ENCODE assay signal across 34 mouse cellular contexts in the genomic region with DNA sequence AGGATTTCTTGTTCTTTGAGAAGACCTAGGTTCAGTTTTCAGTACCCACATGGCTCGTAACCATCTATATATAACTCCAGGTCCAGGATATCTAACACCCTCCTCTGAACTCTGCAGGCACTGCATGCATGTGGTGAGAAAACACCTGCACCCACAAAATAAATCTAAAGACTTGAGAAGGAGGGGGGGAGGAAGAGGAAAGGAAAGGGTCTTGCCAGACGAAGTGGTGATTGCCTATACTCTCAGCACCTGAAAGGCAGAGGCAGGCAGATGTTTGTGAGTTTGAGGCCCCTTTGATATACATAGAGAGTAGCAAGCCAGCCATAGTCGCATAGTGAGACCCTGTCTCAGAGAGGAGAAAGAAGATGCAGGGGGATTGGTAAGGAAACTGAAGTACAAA. TPM values are rescaled to one million over a fixed set of nuclear protein-coding genes. Genes with fewer than 3 reads are reported as not detected.
DNase-seq lines count a peak whose midpoint lies in the region; ATAC-seq and TF ChIP-seq lines count a peak whose summit lies in the region.
"Had no signal": no experiment of that assay in that cellular context is flagged by ENCODE, and none has a peak within 500 bp of the region (broad histone marks: within the 10 kb centered on the region; RNA-seq: fewer than 3 reads in every experiment).

No protein-coding gene starts in this region.

- TF ChIP-seq EP300 in heart, adult 2 months (IDR thresholded peaks at IDR 0.05; ENCODE audit: insufficient read depth, low read depth, low read length) = no peak

- 9% methylated on average over 3 of the region's 3 CpGs for WGBS in thymus, adult 2 months
- WGBS in forebrain, embryonic 12.5 days = 91% methylated on average over 3 of the region's 3 CpGs
- 90% methylated on average over 3 of the region's 3 CpGs for WGBS in cerebellum, adult 2 months
- 81% methylated on average over 3 of the region's 3 CpGs for WGBS in heart, adult 2 months

- H3K4me3 ChIP-seq in gastrocnemius, adult 2 months = no peak overlapping the region
- H3K4me3 ChIP-seq in thymus, adult 2 months (ENCODE audit: control insufficient read depth, insufficient read depth, low read length) = no peak overlapping the region
- no peak overlapping the region for H3K4me3 ChIP-seq in forebrain, embryonic 12.5 days (replicated peaks)
- no peak overlapping the region for H3K4me3 ChIP-seq in cerebellum, adult 2 months (replicated peaks; ENCODE audit: insufficient read depth, low read depth, low read length)
- H3K4me3 ChIP-seq in heart, adult 2 months = no peak overlapping the region
- H3K4me3 ChIP-seq: embryonic facial prominence, embryonic 10.5 days; embryonic facial prominence, embryonic 13.5 days; erythroblast, embryonic 14.5 days; forebrain, embryonic 13.5 days; hindbrain, embryonic 10.5 days; hindbrain, embryonic 13.5 days had no signal

- H3K4me2 ChIP-seq in forebrain, embryonic 12.5 days = no peak overlapping the region
- H3K4me2 ChIP-seq: embryonic facial prominence, embryonic 13.5 days; forebrain, embryonic 13.5 days; heart, embryonic 11.5 days; hindbrain, embryonic 13.5 days had no signal

- no peaks in the 10 kb centered on the region for H3K9me3 ChIP-seq in forebrain, embryonic 12.5 days
- H3K9me3 ChIP-seq: embryonic facial prominence, embryonic 10.5 days; embryonic facial prominence, embryonic 13.5 days; forebrain, embryonic 13.5 days; G1E; hindbrain, embryonic 10.5 days; hindbrain, embryonic 13.5 days had no signal

- intact Hi-C loops in gastrocnemius, adult 2 months (cut with DNase I) = loop anchor here (5.0 kb wide), 1 partner anchor 112 kb away; a partner anchor contains a TSS
- intact Hi-C loops in heart, adult 2 months (cut with DNase I) = loop anchor here (5.0 kb wide), 1 partner anchor 207 kb away; a partner anchor contains a TSS

- no peaks in the 10 kb centered on the region for H3K36me3 ChIP-seq in thymus, adult 2 months (ENCODE audit: control insufficient read depth, insufficient read depth, low read length)
- H3K36me3 ChIP-seq in forebrain, embryonic 12.5 days (replicated peaks) = 0 out of 2 replicates have a peak, but pooled peaks cover 3% of the 10 kb centered on the region
- H3K36me3 ChIP-seq in heart, adult 2 months (ENCODE audit: control insufficient read depth, insufficient read depth, low read length) = peaks cover 5% of the 10 kb centered on the region; the same call in 1 of the 2 replicates
- H3K36me3 ChIP-seq: hindbrain, embryonic 13.5 days had no signal

- TF ChIP-seq POLR2A in thymus, adult 2 months (IDR thresholded peaks at IDR 0.05; ENCODE audit: control insufficient read depth, extremely low read depth, insufficient read depth, low read length, poor library complexity) = no peak
- no peak for TF ChIP-seq POLR2A in cerebellum, adult 2 months (IDR thresholded peaks at IDR 0.05; ENCODE audit: borderline replicate concordance, insufficient read depth, low read length)
- no peak for TF ChIP-seq POLR2A in heart, adult 2 months (IDR thresholded peaks at IDR 0.05; ENCODE audit: insufficient read depth, low read depth, low read length)

- no peaks in the 10 kb centered on the region for H3K27me3 ChIP-seq in thymus, adult 2 months (ENCODE audit: control insufficient read depth, insufficient read depth, low read length)
- no peaks in the 10 kb centered on the region for H3K27me3 ChIP-seq in forebrain, embryonic 12.5 days
- no peaks in the 10 kb centered on the region for H3K27me3 ChIP-seq in cerebellum, adult 2 months (ENCODE audit: control insufficient read depth, insufficient read depth, low read length)
- H3K27me3 ChIP-seq in heart, adult 2 months (ENCODE audit: control insufficient read depth, insufficient read depth, low read length) = no peaks in the 10 kb centered on the region
- H3K27me3 ChIP-seq: embryonic facial prominence, embryonic 13.5 days; forebrain, embryonic 13.5 days; hindbrain, embryonic 13.5 days; Patski had no signal

- ATAC-seq in forebrain, embryonic 12.5 days (ENCODE audit: low FRiP score) = no peak
- ATAC-seq: forebrain, embryonic 13.5 days; forebrain, embryonic 16.5 days; hindbrain, embryonic 16.5 days; Patski had no signal

- H3K27ac ChIP-seq in gastrocnemius, adult 2 months = peak overlapping the region; percentile 44
- H3K27ac ChIP-seq in thymus, adult 2 months (ENCODE audit: control insufficient read depth, insufficient read depth, low read length) = no peak overlapping the region
- no peak overlapping the region for H3K27ac ChIP-seq in forebrain, embryonic 12.5 days
- no peak overlapping the region for H3K27ac ChIP-seq in cerebellum, adult 2 months (ENCODE audit: insufficient read depth, low read length)
- H3K27ac ChIP-seq in heart, adult 2 months = no peak overlapping the region
- H3K27ac ChIP-seq: embryonic facial prominence, embryonic 10.5 days; embryonic facial prominence, embryonic 13.5 days; forebrain, embryonic 13.5 days; hindbrain, embryonic 10.5 days; hindbrain, embryonic 13.5 days had no signal

- H3K79me2 ChIP-seq in heart, adult 2 months (replicated peaks; ENCODE audit: control insufficient read depth, insufficient read depth, low read length) = 0 out of 2 replicates have a peak, but pooled peaks cover 4% of the 10 kb centered on the region

- H3K4me1 ChIP-seq in thymus, adult 2 months (replicated peaks; ENCODE audit: control insufficient read depth, insufficient read depth, low read length) = peaks cover 12% of the 10 kb centered on the region
- peaks cover 18% of the 10 kb centered on the region for H3K4me1 ChIP-seq in forebrain, embryonic 12.5 days
- H3K4me1 ChIP-seq in cerebellum, adult 2 months (ENCODE audit: control insufficient read depth, insufficient read depth, low read length) = peaks cover 7% of the 10 kb centered on the region
- peaks cover 10% of the 10 kb centered on the region for H3K4me1 ChIP-seq in heart, adult 2 months (ENCODE audit: control insufficient read depth, insufficient read depth, low read length)

- TF ChIP-seq CTCF in gastrocnemius, adult 2 months (IDR thresholded peaks at IDR 0.05) = no peak
- no peak for TF ChIP-seq CTCF in thymus, adult 2 months (IDR thresholded peaks at IDR 0.05; ENCODE audit: borderline replicate concordance, control insufficient read depth, extremely low read depth, insufficient read depth, low read length, poor library complexity)
- no peak for TF ChIP-seq CTCF in cerebellum, adult 2 months (IDR thresholded peaks at IDR 0.05; ENCODE audit: borderline replicate concordance, insufficient read depth, low read depth, low read length)
- no peak for TF ChIP-seq CTCF in heart, adult 2 months (IDR thresholded peaks at IDR 0.05)

- DNase-seq in gastrocnemius, adult 2 months = no peak
- DNase-seq in gastrocnemius, postnatal 10 days = no peak
- peak; percentile 42 for DNase-seq in thymus, adult 2 months
- DNase-seq in thymus, postnatal 14 days = peak; percentile 45
- DNase-seq in thymus, postnatal 4 days = peak; percentile 22
- no peak for DNase-seq in cerebellum, adult 2 months
- no peak for DNase-seq in heart, adult 2 months
- DNase-seq: adrenal gland, postnatal 10 days; adrenal gland, postnatal 36 days; cerebellum, adult 18-20 months; cerebellum, adult 9-11 months; cerebellum, postnatal 36 days; embryo, embryonic 11 days; gastrocnemius, postnatal 25 days; heart, postnatal 36 days had no signal

- no peak overlapping the region for H3K9ac ChIP-seq in forebrain, embryonic 12.5 days
- no peak overlapping the region for H3K9ac ChIP-seq in heart, adult 2 months (ENCODE audit: low read depth, low read length)
- H3K9ac ChIP-seq: embryonic facial prominence, embryonic 13.5 days; forebrain, embryonic 13.5 days; hindbrain, embryonic 13.5 days had no signal

RNA-seq across cellular contexts. Expression of a gene that starts 3.0 kb away (rescaled TPM):
- 10 to 100 TPM; 18.9 to 23.5 TPM for total RNA-seq in gastrocnemius, adult 2 months (2021)
- total RNA-seq in gastrocnemius, postnatal 10 days (2021) = 10 to 100 TPM; 15.0 to 19.2 TPM
- polyA plus RNA-seq in thymus, adult 2 months (2012; rRNA removed) = 32.0 and 39.9 TPM in 2 replicates
- polyA plus RNA-seq in forebrain, embryonic 12.5 days (2016; fragmentation: Nextera tagmentation; extraction: Ambion mirVana) = 38.7 and 44.0 TPM in 2 replicates
- polyA plus RNA-seq in cerebellum, adult 2 months (2012; rRNA removed) = 29.4 and 29.9 TPM in 2 replicates
- total RNA-seq in heart, adult 2 months (2021) = 10 to 100 TPM; 19.1 to 19.3 TPM
- 17.0 and 21.7 TPM in 2 replicates for polyA plus RNA-seq in heart, adult 2 months (2012; rRNA removed)

RNA-seq across cellular contexts. Expression of a gene that starts 27.1 kb away (rescaled TPM):
- not detected for total RNA-seq in gastrocnemius, adult 2 months (2021)
- total RNA-seq in gastrocnemius, postnatal 10 days (2021) = not detected
- 0.13 and 0.30 TPM in 2 replicates for polyA plus RNA-seq in thymus, adult 2 months (2012; rRNA removed)
- polyA plus RNA-seq in forebrain, embryonic 12.5 days (2016; fragmentation: Nextera tagmentation; extraction: Ambion mirVana) = 0.14 and 0.24 TPM in 2 replicates
- 0.14 and 0.15 TPM in 2 replicates for polyA plus RNA-seq in cerebellum, adult 2 months (2012; rRNA removed)
- total RNA-seq in heart, adult 2 months (2021) = not detected
- polyA plus RNA-seq in heart, adult 2 months (2012; rRNA removed) = 0.10 TPM in 1 of 2 replicates, not detected in the other
- total RNA-seq: adrenal gland, adult 18-20 months; adrenal gland, postnatal 10 days; gastrocnemius, adult 18-20 months; gastrocnemius, postnatal 25 days; heart, adult 8-10 months; heart, postnatal 36 days had no signal
- polyA plus RNA-seq: cortical plate, adult 2 months; G1E; gonadal fat pad, adult 2 months; heart, embryonic 14.5 days; heart, postnatal 0 days had no signal

RNA-seq across cellular contexts. Expression of a gene that starts 28.0 kb away (rescaled TPM):
- not detected for total RNA-seq in gastrocnemius, adult 2 months (2021)
- total RNA-seq in gastrocnemius, postnatal 10 days (2021) = not detected
- polyA plus RNA-seq in thymus, adult 2 months (2012; rRNA removed) = not detected in 2 replicates
- not detected in 2 replicates for polyA plus RNA-seq in forebrain, embryonic 12.5 days (2016; fragmentation: Nextera tagmentation; extraction: Ambion mirVana)
- polyA plus RNA-seq in cerebellum, adult 2 months (2012; rRNA removed) = not detected in 2 replicates
- total RNA-seq in heart, adult 2 months (2021) = not detected
- not detected in 2 replicates for polyA plus RNA-seq in heart, adult 2 months (2012; rRNA removed)
- total RNA-seq: adrenal gland, adult 18-20 months; adrenal gland, postnatal 10 days; adrenal gland, postnatal 36 days; G1E; gastrocnemius, adult 18-20 months; gastrocnemius, postnatal 25 days; heart, adult 8-10 months; heart, postnatal 36 days had no signal
- polyA plus RNA-seq: cortical plate, adult 2 months; embryonic facial prominence, embryonic 10.5 days; embryonic facial prominence, embryonic 13.5 days; erythroblast, embryonic 14.5 days; forebrain, embryonic 13.5 days; forebrain, embryonic 16.5 days; G1E; gonadal fat pad, adult 2 months; heart, embryonic 11.5 days; heart, embryonic 14.5 days; heart, postnatal 0 days; hindbrain, embryonic 10.5 days; hindbrain, embryonic 13.5 days; hindbrain, embryonic 16.5 days; Patski had no signal

RNA-seq across cellular contexts. Expression of a gene that starts 29.4 kb away (rescaled TPM):
- not detected for total RNA-seq in gastrocnemius, adult 2 months (2021)
- total RNA-seq in gastrocnemius, postnatal 10 days (2021) = 1 to 10 TPM in 1 of 2 experiments, not detected in 1; 1.7 TPM
- 0.09 TPM in 1 of 2 replicates, not detected in the other for polyA plus RNA-seq in thymus, adult 2 months (2012; rRNA removed)
- polyA plus RNA-seq in forebrain, embryonic 12.5 days (2016; fragmentation: Nextera tagmentation; extraction: Ambion mirVana) = 4.7 and 7.1 TPM in 2 replicates
- 0.06 and 0.13 TPM in 2 replicates for polyA plus RNA-seq in cerebellum, adult 2 months (2012; rRNA removed)
- 1 to 10 TPM in 1 of 2 experiments, under 1 TPM in 1; 0.13 to 2.1 TPM for total RNA-seq in heart, adult 2 months (2021)
- 0.92 TPM in 1 of 2 replicates, not detected in the other for polyA plus RNA-seq in heart, adult 2 months (2012; rRNA removed)
- total RNA-seq: gastrocnemius, adult 18-20 months had no signal
- polyA plus RNA-seq: cortical plate, adult 2 months had no signal

RNA-seq across cellular contexts. Expression of a gene that starts 50.0 kb away (rescaled TPM):
- not detected for total RNA-seq in gastrocnemius, adult 2 months (2021)
- total RNA-seq in gastrocnemius, postnatal 10 days (2021) = not detected
- polyA plus RNA-seq in thymus, adult 2 months (2012; rRNA removed) = 0.38 and 0.71 TPM in 2 replicates
- not detected in 2 replicates for polyA plus RNA-seq in forebrain, embryonic 12.5 days (2016; fragmentation: Nextera tagmentation; extraction: Ambion mirVana)
- polyA plus RNA-seq in cerebellum, adult 2 months (2012; rRNA removed) = 0.07 TPM in 1 of 2 replicates, not detected in the other
- not detected for total RNA-seq in heart, adult 2 months (2021)
- not detected in 2 replicates for polyA plus RNA-seq in heart, adult 2 months (2012; rRNA removed)
- total RNA-seq: adrenal gland, postnatal 10 days; G1E; gastrocnemius, adult 18-20 months; gastrocnemius, postnatal 25 days; heart, postnatal 36 days had no signal
- polyA plus RNA-seq: embryonic facial prominence, embryonic 10.5 days; embryonic facial prominence, embryonic 13.5 days; erythroblast, embryonic 14.5 days; forebrain, embryonic 13.5 days; forebrain, embryonic 16.5 days; G1E; gonadal fat pad, adult 2 months; heart, embryonic 11.5 days; heart, embryonic 14.5 days; heart, postnatal 0 days; hindbrain, embryonic 10.5 days; hindbrain, embryonic 13.5 days; Patski had no signal

Comparison
In these comparisons a context has a peak if more than half of its experiments do, and no peak if none do; other contexts are left out.
1. DNase-seq: peak in thymus, adult 2 months (single experiment), thymus, postnatal 14 days (single experiment) and thymus, postnatal 4 days (single experiment); none in gastrocnemius, adult 2 months (single experiment), gastrocnemius, postnatal 10 days (single experiment), cerebellum, adult 2 months (0 of 2) and heart, adult 2 months (0 of 2).